Mouse (Mus musculus) gastrocnemius, postnatal 14 days (tissue): ENCODE data around the gene Hist1h1d. TPM values are rescaled to one million over a fixed set of nuclear protein-coding genes. Genes with fewer than 3 reads are reported as not detected.
A peak's percentile ranks its signal among the peaks of the same experiment; 100 is the strongest.
"Not testable (repeated sequence)": the region's sequence is repeated elsewhere in the genome, so short reads cannot be mapped to it uniquely, and the experiment has no call there.

Experiments
- DNase-seq: peaks from one replicate; pipeline ENCODE4 v3.0.0; 2021; ENCODE audit warnings: mixed read lengths
- intact Hi-C: fragments of 180-260 bp; cut with DNase I; formaldehyde crosslinking; loops from one replicate; pipeline ENCODE4 v1.15.1; 2025; ENCODE audit warnings: low total_unique reads
- total RNA-seq, 2 experiments: library from RNA; stranded (reverse); gene quantifications; 2 replicates each; pipeline ENCODE4 v1.2.3; 2021

The Hist1h1d gene
- total RNA-seq, 2 experiments from 2014 or later: 8.2 to 9.3 TPM

- peak; percentile 81 for DNase-seq
- intact Hi-C loops: loop anchor here (10.0 kb wide), 1 partner anchor 1502 kb away; no protein-coding TSS in a partner anchor
Measured at GRCm38 (mm10) chr13:23526312-23526711, 26.8 kb upstream of the Hist1h1d start.

- intact Hi-C loops: loop anchor here (10.0 kb wide), 1 partner anchor 1504 kb away; no protein-coding TSS in a partner anchor
- DNase-seq: no peak
Measured at GRCm38 (mm10) chr13:23529005-23529404, 24.1 kb upstream of the Hist1h1d start.

- DNase-seq: no peak
- intact Hi-C loops: loop anchor here (10.0 kb wide), 1 partner anchor 1505 kb away; no protein-coding TSS in a partner anchor
Measured at GRCm38 (mm10) chr13:23529480-23530165, 23.4 kb upstream of the Hist1h1d start.

- DNase-seq: peak; percentile 28
- intact Hi-C loops: no loop called here
Measured at GRCm38 (mm10) chr13:23530181-23530900, 22.7 kb upstream of the Hist1h1d start.

GRCm38 (mm10) chr13:23530901-23531875 lies 21.9 kb upstream of the Hist1h1d start, which contains the start of gene Hist1h4h:
Hist1h4h (plus strand) TSS chr13:23531050.
- intact Hi-C loops: no loop called here
- DNase-seq: peak; percentile 91

GRCm38 (mm10) chr13:23532262-23533075 lies 20.6 kb upstream of the Hist1h1d start:
- DNase-seq: no peak
- intact Hi-C loops: no loop called here

- peak; percentile 36 for DNase-seq
- intact Hi-C loops: not testable (repeated sequence)
Measured at GRCm38 (mm10) chr13:23533560-23534367, 19.3 kb upstream of the Hist1h1d start, which contains the start of gene Hist1h2af. Hist1h2af (plus strand) TSS chr13:23533906.

GRCm38 (mm10) chr13:23534368-23535131 lies 18.5 kb upstream of the Hist1h1d start:
- intact Hi-C loops: no loop called here
- no peak for DNase-seq

GRCm38 (mm10) chr13:23535137-23536075 lies 17.7 kb upstream of the Hist1h1d start, which contains the start of gene Hist1h3g:
Hist1h3g (plus strand) TSS chr13:23535422.
- DNase-seq: peak; percentile 76
- intact Hi-C loops: not testable (repeated sequence)

GRCm38 (mm10) chr13:23536076-23536822 lies 16.8 kb upstream of the Hist1h1d start:
- DNase-seq: no peak
- intact Hi-C loops: no loop called here

- intact Hi-C loops: no loop called here
- no peak for DNase-seq
Measured at GRCm38 (mm10) chr13:23537006-23537710, 15.9 kb upstream of the Hist1h1d start.

GRCm38 (mm10) chr13:23538249-23538648 lies 14.8 kb upstream of the Hist1h1d start:
- no peak for DNase-seq
- intact Hi-C loops: no loop called here

- intact Hi-C loops, DNase-seq: not testable (repeated sequence)
Measured at GRCm38 (mm10) chr13:23539821-23540220, 13.2 kb upstream of the Hist1h1d start.

- DNase-seq: no peak
- intact Hi-C loops: no loop called here
Measured at GRCm38 (mm10) chr13:23541497-23541896, 11.6 kb upstream of the Hist1h1d start.
